Mouse (Mus musculus) liver, adult 2 months (tissue): ENCODE results near the gene Scamp4.

ENCODE experiments used
- CTCF ChIP-seq: fragments of 200-500 bp; IDR thresholded peaks from 2 replicates; pipeline ENCODE4 v1.5.1; 2011; ENCODE audit warnings: low read depth, low read length, control low read depth
- POLR2A ChIP-seq: fragments of 200-500 bp; IDR thresholded peaks from 2 replicates; pipeline ENCODE4 v1.6.1; 2011; ENCODE audit warnings: low read length, control low read depth; ENCODE audit not compliant: insufficient read depth; ENCODE audit errors: extremely low read depth

- no peak for TF ChIP-seq POLR2A
- no peak for TF ChIP-seq CTCF
Measured at GRCm38 (mm10) chr10:80610116-80610785, 7.6 kb downstream of the Scamp4 start.
